7 mouse cellular contexts compared by ENCODE assay signal in genomic region chr3:117574529-117575252, GRCm38 (mm10). TPM values are rescaled to one million over a fixed set of nuclear protein-coding genes. Genes with fewer than 3 reads are reported as not detected.
DNase-seq lines count a peak whose midpoint lies in the region; ATAC-seq and TF ChIP-seq lines count a peak whose summit lies in the region.

Gene Plppr5, plus strand, starts transcription at chr3:117574836.

- H3K4me3 ChIP-seq in neural tube, embryonic 11.5 days (ENCODE audit: low read depth, low read length), result peak within 1 kb of the TSS; percentile 55
- H3K4me3 ChIP-seq in testis, adult 2 months (ENCODE audit: control insufficient read depth, low read depth, low read length), result peak within 1 kb of the TSS; percentile 68

- H3K36me3 ChIP-seq in neural tube, embryonic 11.5 days (ENCODE audit: control insufficient read depth, insufficient read depth, low read length), result no peaks in the 10 kb centered on the region
- H3K36me3 ChIP-seq in testis, adult 2 months (ENCODE audit: control insufficient read depth, insufficient read depth, low read length), result no peaks in the 10 kb centered on the region

- ATAC-seq in neural tube, embryonic 11.5 days (ENCODE audit: insufficient read depth, low FRiP score, low TSS enrichment), result peak; percentile 54

- peak within 1 kb of the TSS; percentile 69 for H3K9ac ChIP-seq in neural tube, embryonic 11.5 days (ENCODE audit: low read length)

- no peaks in the 10 kb centered on the region for H3K4me1 ChIP-seq in neural tube, embryonic 11.5 days (ENCODE audit: control insufficient read depth, insufficient read depth, low read length)
- peaks cover 16% of the 10 kb centered on the region for H3K4me1 ChIP-seq in testis, adult 2 months (ENCODE audit: control insufficient read depth, insufficient read depth, low read length)

- WGBS in neural tube, embryonic 11.5 days, result 25% methylated on average over 20 of the region's 20 CpGs

- TF ChIP-seq POLR2A in testis, adult 2 months (IDR thresholded peaks at IDR 0.05; ENCODE audit: control insufficient read depth, low read depth, low read length), result no peak

- DNase-seq in neural tube, embryonic 11.5 days (ENCODE audit: low spot score), result peak; percentile 51
- DNase-seq in neural tube, embryonic 10.5 days (ENCODE audit: extremely low spot score, low spot score), result no peak
- peak; percentile 69 to 80 for DNase-seq in cerebellum, postnatal 14 days
- DNase-seq in frontal cortex, postnatal 25 days (ENCODE audit: low spot score in 2 of 2), result peak; percentile 41 to 52
- peak; percentile 59 to 64 for DNase-seq in layer of hippocampus, postnatal 10 days (ENCODE audit: low spot score in 2 of 2)
- peak; percentile 16 to 55 for DNase-seq in lung, postnatal 4 days

- H3K27ac ChIP-seq in neural tube, embryonic 11.5 days (ENCODE audit: low read depth, low read length), result no peak within 1 kb of the TSS
- H3K27ac ChIP-seq in testis, adult 2 months (ENCODE audit: control insufficient read depth, insufficient read depth, low read depth, low read length), result no peak within 1 kb of the TSS

- H3K9me3 ChIP-seq in neural tube, embryonic 11.5 days (ENCODE audit: control insufficient read depth, low read length), result no peaks in the 10 kb centered on the region

- no peak for TF ChIP-seq CTCF in testis, adult 2 months (IDR thresholded peaks at IDR 0.05; ENCODE audit: control insufficient read depth, insufficient read depth, insufficient replicate concordance, low read depth, low read length)

- peak within 1 kb of the TSS; percentile 93 for H3K4me2 ChIP-seq in neural tube, embryonic 11.5 days (ENCODE audit: low read depth)

- peaks cover 14% of the 10 kb centered on the region for H3K27me3 ChIP-seq in neural tube, embryonic 11.5 days (ENCODE audit: control insufficient read depth, insufficient read depth, low read length)
- H3K27me3 ChIP-seq in testis, adult 2 months (ENCODE audit: control insufficient read depth, insufficient read depth, low read length), result no peaks in the 10 kb centered on the region; the same call in 1 of the 2 replicates

RNA-seq across cellular contexts. Expression of gene Plppr5, which starts in this region (rescaled TPM):
- polyA plus RNA-seq in neural tube, embryonic 11.5 days (2014; fragmentation: Nextera tagmentation; extraction: Ambion mirVana), result 0.24 and 0.27 TPM in 2 replicates
- 10 to 100 TPM; 60.2 to 62.7 TPM for total RNA-seq in layer of hippocampus, postnatal 10 days (2021)
- 0.49 and 0.62 TPM in 2 replicates for polyA plus RNA-seq in testis, adult 2 months (2012; rRNA removed)

Comparison
In these comparisons a context has a peak if more than half of its experiments do, and no peak if none do; other contexts are left out.
1. Peak in DNase-seq, ATAC-seq, H3K4me3 ChIP-seq, H3K9ac ChIP-seq and H3K4me2 ChIP-seq in neural tube, embryonic 11.5 days; RNA of the gene not detected or under 1 TPM.